Mouse (Mus musculus) lung, postnatal 25 days (tissue): ENCODE measurements at regions not wholly inside any gene's neighbourhood (a gene's known extent, or its start where the extent isn't known, plus 50 kb on each side); places are given as distances from the start of the nearest gene placed in this dataset.

Experiments used
- DNase-seq: peaks from one replicate; pipeline ENCODE4 v3.0.0; 2022; ENCODE audit warnings: low spot score

DNA sequence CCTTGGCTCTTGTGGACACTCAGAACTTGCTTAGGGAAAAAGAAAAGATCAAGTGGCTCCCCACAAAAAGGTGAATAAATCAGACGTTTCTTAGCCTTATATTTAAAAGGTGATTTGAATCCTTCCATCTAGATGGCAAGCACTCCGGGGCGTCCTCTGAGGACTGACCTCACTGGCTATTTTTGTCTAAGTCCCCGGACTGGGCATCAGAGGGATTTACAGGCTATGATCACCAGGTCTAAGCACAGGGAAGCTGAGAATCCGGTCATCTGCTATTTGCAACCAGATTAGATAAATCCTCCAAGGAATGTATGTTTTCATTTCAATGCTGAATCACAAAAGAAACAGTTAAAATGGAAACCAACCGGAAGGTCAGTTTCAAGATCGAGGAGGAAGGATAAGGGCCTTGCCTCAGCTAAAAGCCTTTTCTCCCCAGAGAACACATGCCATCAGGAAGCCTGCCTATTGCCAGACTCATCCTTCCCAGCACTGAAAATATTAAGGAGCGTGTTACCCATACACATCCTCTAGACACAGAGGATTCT, 342.1 kb downstream of the Lpin1 start:
- no peak for DNase-seq

GRCm38 (mm10) chr12:16261465-16261864, 349.3 kb downstream of the Lpin1 start:
- no peak for DNase-seq

- no peak for DNase-seq
Observed at GRCm38 (mm10) chr12:16260981-16261380, 349.8 kb downstream of the Lpin1 start.

DNA sequence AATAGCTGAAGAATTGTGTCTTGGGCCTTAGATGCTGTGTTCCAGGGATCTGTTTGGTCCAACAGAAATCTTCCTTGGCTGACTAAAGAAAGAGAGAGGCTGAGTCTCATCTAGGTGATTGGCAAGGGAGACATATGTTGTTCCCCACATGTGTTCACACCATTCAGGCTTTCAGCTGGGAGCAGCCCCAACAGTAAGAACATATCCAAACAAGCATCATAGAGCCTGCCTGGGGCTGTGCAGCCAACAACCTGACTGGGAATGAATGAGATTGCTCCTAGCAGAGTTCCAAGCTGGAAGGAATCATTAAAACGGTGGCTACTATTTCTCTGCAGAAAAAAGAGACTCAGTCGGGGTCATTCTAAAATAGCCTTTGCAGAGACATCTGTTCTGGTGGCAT, 350.3 kb downstream of the Lpin1 start:
- no peak for DNase-seq

GRCm38 (mm10) chr12:16250621-16251020, 360.1 kb downstream of the Lpin1 start:
- DNase-seq = no peak

DNA sequence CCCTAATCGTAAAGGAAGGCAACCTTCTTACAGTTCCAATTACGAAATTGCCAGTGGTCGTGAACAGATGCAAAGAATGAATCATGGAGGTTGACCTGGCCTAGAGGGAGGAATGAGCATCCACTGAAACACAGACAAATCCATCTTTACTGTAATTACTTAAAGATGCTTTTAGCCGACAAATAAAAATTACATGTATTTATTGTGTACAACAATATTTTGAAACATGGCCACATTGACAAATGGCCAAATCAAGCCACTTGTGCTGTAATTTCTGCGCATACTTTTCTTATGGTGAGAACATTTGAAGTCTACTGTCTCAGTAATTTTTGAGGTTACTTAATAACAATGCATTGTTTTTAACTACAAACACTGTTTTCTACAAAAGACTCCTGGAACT, 360.7 kb downstream of the Lpin1 start:
- no peak for DNase-seq

DNA sequence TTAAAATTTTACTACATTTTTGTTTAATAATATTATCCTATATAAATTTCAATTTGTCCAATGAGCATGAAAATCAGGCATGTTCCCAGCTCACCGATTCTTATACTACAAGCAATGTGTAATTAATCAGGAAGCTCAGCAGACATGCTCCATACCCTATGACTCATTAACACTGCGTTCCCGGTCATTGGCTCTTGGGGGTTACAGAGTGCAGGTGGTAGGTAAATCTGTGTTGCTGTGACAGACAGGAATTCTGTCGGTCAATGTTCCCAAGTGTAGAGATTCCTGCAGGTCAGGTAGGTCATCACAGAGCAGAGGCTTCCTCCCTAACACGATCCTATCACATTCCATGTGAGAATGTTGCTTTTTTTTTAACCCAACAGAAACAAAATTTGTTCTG, 371.0 kb downstream of the Lpin1 start:
- DNase-seq = no peak

- DNase-seq = no peak
Observed at GRCm38 (mm10) chr12:16237498-16237897, 373.3 kb downstream of the Lpin1 start.

GRCm38 (mm10) chr12:16233559-16233958, 377.2 kb downstream of the Lpin1 start:
- no peak for DNase-seq

GRCm38 (mm10) chr12:16232828-16233227, 377.9 kb downstream of the Lpin1 start:
- no peak for DNase-seq

DNA sequence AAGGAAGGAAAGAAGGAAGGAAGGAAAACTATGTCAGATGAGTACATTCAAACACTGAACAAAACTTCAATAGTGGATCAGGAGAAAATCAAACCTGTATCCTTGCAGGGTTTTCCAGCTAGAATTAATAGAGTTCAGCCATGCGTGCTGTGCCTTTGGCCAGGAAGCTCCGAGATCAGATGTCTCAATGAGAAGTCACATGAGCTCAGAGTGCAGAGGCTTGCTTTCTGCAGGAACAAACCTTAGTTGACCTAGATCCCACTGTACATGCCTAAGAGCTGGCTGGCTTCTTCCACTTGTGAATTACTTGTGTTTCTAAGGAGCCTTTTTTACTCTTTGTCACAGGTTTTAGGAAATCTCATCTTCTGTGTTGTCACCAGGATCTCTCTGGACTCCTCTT, 378.7 kb downstream of the Lpin1 start:
- DNase-seq = no peak

DNA sequence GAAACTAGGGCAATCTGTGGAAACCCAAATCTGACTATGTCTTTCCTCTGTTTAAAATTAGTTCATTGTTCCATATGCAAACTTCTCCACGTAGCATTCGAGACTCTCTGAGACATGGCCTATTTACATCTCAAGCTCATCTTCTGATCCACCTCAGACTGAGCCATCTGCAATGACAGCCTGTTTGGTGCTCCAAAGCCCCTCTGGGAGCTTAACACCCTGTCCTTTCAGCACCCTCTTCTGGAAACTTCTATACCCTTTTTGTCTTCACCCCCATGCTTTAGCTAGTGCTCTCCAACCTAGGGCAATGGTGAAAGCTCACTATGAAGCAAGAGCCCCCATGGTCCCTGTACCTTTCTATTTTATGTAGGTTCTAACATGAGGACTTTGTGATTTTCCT, 379.7 kb downstream of the Lpin1 start:
- DNase-seq = peak; percentile 6

GRCm38 (mm10) chr12:16225428-16225827, 385.3 kb downstream of the Lpin1 start:
- DNase-seq = no peak

- no peak for DNase-seq
Observed at GRCm38 (mm10) chr12:16222836-16223450, 387.8 kb downstream of the Lpin1 start.

GRCm38 (mm10) chr12:16222205-16222604, 388.6 kb downstream of the Lpin1 start:
- DNase-seq = no peak

- DNase-seq = no peak
Observed at GRCm38 (mm10) chr12:16221142-16221541, 389.6 kb downstream of the Lpin1 start.

DNA sequence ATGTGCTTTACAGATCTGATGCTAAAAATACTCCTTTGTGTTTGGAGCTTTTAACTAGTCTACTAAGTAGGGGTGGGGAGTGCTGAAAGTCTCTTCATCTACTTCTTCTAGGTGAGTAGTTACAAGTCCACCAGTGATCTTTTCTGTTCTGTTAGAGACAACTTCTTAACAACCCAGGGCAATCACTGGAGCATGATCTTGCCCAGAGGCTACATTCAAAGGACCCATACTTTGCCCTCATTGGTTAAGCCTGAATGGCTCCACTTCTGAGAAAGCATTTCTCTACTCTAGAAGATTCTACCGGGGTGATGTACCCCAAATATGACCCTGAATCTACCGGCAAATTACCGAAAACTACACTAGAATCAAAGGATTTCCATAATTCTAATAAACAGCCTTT, 390.2 kb downstream of the Lpin1 start:
- DNase-seq = no peak

DNA sequence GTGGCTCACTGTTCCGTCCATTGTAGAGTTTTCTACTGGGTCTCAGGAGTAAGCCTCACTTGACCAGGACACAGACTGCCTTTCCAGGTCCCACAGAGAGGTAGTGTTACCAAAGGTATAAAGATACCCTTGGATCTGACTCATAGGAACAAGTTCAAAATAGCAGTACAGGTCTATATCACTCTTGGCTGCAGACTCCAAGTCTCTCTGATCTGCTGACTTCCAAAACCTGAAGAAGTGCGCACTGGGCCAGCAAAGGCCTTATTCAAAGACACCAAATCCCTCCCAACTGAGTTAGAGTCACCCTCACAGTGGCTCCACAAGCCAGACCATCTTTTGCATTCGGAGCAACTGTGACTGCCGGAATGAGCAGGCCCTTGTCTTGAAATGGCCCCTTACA, 391.9 kb downstream of the Lpin1 start:
- DNase-seq = no peak

- peak; percentile 23 for DNase-seq
Observed at GRCm38 (mm10) chr12:16210553-16210952, 393.8 kb upstream of the Trib2 start.

- no peak for DNase-seq
Observed at GRCm38 (mm10) chr12:16210111-16210510, 393.4 kb upstream of the Trib2 start.

GRCm38 (mm10) chr12:16204941-16205340, 388.2 kb upstream of the Trib2 start:
- no peak for DNase-seq

DNA sequence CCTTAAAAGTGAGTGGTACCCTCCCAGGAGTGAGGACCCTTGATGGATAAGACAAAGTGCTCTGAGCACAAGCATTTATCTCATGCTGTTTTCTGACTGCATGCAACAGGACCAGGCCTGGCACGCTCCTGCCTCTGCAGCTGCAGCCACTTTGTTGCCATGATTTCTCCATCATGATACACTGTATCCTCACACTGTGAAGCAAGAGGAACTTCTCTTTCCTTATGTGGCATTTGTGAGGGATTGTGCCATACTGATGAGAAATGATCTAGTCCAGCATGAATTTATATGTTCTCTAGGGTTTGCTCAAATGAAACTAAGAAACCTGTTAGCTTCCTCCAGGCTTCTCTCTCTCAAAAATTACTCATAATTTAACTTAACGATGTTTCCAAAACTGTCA, 380.2 kb upstream of the Trib2 start:
- DNase-seq = no peak

DNA sequence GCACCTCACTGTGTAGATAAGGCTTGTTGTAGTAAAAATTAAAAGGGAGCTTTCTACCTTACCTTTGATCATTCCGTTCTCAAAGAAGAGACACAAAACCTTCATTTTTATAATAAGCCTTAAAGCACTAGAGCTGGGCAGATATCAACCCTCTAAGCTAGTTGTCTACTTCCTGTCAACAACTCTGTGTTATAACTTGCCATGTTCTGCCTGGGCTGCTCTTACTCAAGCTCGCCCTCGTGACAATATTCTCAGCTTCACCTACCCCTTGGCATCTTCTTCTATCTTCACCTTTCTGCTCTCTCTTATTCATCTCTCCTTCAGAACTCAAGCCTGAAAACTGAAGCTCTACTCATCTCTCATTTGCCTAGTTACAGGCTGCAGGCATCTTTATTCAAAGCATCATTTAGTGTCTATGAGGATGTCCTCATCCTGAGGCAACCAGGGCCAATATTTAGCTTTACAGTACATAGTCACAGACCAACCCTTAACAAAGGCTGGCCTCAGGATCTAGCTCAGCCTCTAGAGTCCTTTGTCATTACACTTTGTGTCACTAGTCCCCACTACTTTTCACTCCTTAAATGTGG, 375.2 kb upstream of the Trib2 start:
- no peak for DNase-seq

DNA sequence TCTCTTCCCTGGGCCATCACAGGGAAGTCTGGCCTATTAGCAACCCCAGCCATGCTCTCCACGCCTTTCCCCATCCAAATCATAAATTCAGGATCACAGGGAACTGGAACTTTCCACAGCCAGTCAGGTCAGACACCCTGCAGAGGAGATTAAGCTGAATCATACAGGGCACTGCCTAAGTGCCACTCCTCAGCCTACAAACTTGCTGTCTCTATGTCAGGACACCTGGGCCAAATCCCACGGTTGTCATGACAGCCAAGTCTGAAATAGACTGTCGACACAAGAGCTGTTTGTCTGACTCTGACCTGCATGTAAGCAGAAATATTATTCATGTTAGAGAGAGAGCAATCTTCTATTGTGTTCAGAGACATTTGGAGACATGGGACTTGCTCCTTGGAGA, 374.0 kb upstream of the Trib2 start:
- no peak for DNase-seq
